Mouse (Mus musculus) liver, adult 2 months (tissue): ENCODE measurements at regions not wholly inside any gene's neighbourhood (a gene's known extent, or its start where the extent isn't known, plus 50 kb on each side); places are given as distances from the start of the nearest gene placed in this dataset.

ENCODE experiments used
- CTCF ChIP-seq: fragments of 200-500 bp; IDR thresholded peaks from 2 replicates; pipeline ENCODE4 v1.5.1; 2011; ENCODE audit warnings: low read depth, low read length, control low read depth
- POLR2A ChIP-seq: fragments of 200-500 bp; IDR thresholded peaks from 2 replicates; pipeline ENCODE4 v1.6.1; 2011; ENCODE audit warnings: low read length, control low read depth; ENCODE audit not compliant: insufficient read depth; ENCODE audit errors: extremely low read depth

DNA sequence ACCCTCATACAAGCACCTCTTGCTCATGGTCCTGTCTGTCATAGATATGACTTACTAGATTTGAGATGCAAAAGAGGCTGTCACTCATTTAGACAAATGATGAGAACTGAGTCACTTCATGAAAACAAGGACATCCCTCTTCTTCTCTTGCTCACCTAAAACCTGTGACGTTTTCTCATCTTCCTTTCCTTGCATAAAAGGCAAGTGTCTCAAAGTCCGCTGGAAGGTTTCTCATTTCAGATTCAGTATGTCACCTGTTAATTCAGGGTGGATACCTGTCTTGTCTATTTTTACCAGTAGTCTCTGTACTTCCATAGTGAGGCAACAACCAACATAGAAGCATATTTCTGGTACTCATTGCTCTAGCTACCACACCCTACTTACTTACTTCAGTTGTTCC lies 325.6 kb downstream of the Car8 start:
- no peak for TF ChIP-seq POLR2A
- no peak for TF ChIP-seq CTCF
